Mouse (Mus musculus): ENCODE data around the gene Slc16a5.

GRCm38 (mm10) chr11:115433342-115433741, 28.9 kb upstream of the Slc16a5 start:
- TF ChIP-seq POLR2A (IDR thresholded peaks at IDR 0.05; ENCODE audit: borderline replicate concordance, low read depth, low read length) = no peak
- TF ChIP-seq CTCF (IDR thresholded peaks at IDR 0.05; ENCODE audit: low read depth, low read length) = no peak
